Mouse (Mus musculus) spleen, adult 2 months (tissue): Measurements from ENCODE around the gene Cpne1. TPM values are rescaled to one million over a fixed set of nuclear protein-coding genes. Genes with fewer than 3 reads are reported as not detected.

ENCODE experiments used
- DNase-seq, 2 experiments: peaks; one replicate each; pipeline versions ENCODE4 v3.0.0 to v3.0.0-alpha.2; 2012 to 2021; ENCODE audit warnings: low spot score in 2 of 2, low read depth in 1 of 2
- H3K27ac ChIP-seq: fragments of 200-500 bp; 2 replicates; pipeline ENCODE4 v1.5.1; 2012; ENCODE audit warnings: low read length, inconsistent platforms; ENCODE audit not compliant: insufficient read depth
- H3K27me3 ChIP-seq: fragments of 200-500 bp; 2 replicates; pipeline ENCODE4 v1.6.1; 2012; ENCODE audit warnings: mild to moderate bottlenecking, moderate library complexity, low read length, inconsistent platforms; ENCODE audit not compliant: control insufficient read depth, insufficient read depth
- H3K36me3 ChIP-seq: fragments of 200-500 bp; 2 replicates; pipeline ENCODE4 v1.6.1; 2012; ENCODE audit warnings: mild to moderate bottlenecking, low read length, inconsistent platforms; ENCODE audit not compliant: control insufficient read depth, insufficient read depth
- H3K4me1 ChIP-seq: fragments of 200-500 bp; 2 replicates; pipeline ENCODE4 v1.6.1; 2011; ENCODE audit warnings: inconsistent platforms; ENCODE audit not compliant: control insufficient read depth, insufficient read depth, insufficient read length
- H3K4me3 ChIP-seq: fragments of 200-500 bp; 2 replicates; pipeline ENCODE4 v1.5.1; 2011; ENCODE audit warnings: mild to moderate bottlenecking, inconsistent platforms; ENCODE audit not compliant: insufficient read depth, insufficient read length; ENCODE audit errors: extremely low read depth
- CTCF ChIP-seq: fragments of 200-500 bp; IDR thresholded peaks from 2 replicates; pipeline ENCODE4 v1.5.1; 2011; ENCODE audit warnings: mild to moderate bottlenecking, inconsistent platforms; ENCODE audit not compliant: insufficient read depth, insufficient read length, insufficient replicate concordance; ENCODE audit errors: extremely low read depth
- POLR2A ChIP-seq: fragments of 200-500 bp; IDR thresholded peaks from 2 replicates; pipeline ENCODE4 v1.6.1; 2011; ENCODE audit warnings: low read depth, low read length, inconsistent platforms
- polyA plus RNA-seq: library from polyadenylated mRNA; depleted of rRNA; stranded (reverse); fragments of >200 nt; gene quantifications from 2 replicates; pipeline ENCODE4 v1.2.3, GENCODE M21; 2012; rRNA removed

The Cpne1 gene
- polyA plus RNA-seq, 1 experiment: 92.0 TPM

GRCm38 (mm10) chr2:156025482-156025881 lies 86.3 kb downstream of the Cpne1 start:
- no peaks in the 10 kb centered on the region for H3K4me1 ChIP-seq

More at GRCm38 (mm10) chr2:156025482-156025881, 86.3 kb downstream of the Cpne1 start:
- H3K4me3 ChIP-seq: no peak overlapping the region
- H3K36me3 ChIP-seq: no peaks in the 10 kb centered on the region
- H3K27ac ChIP-seq: no peak overlapping the region
- no peak for DNase-seq
- TF ChIP-seq POLR2A (no peak), CTCF (no peak)
- H3K27me3 ChIP-seq: no peaks in the 10 kb centered on the region

Other genes with a start within 250 kb of the Cpne1 start
- 8.7 and 12.1 TPM in 2 replicates for gene Uqcc1, start 181.7 kb downstream of the Cpne1 start, polyA plus RNA-seq
- not detected in 2 replicates for gene Gm15557, start 171.2 kb downstream of the Cpne1 start, polyA plus RNA-seq
- not detected in 2 replicates for gene Gdf5, start 166.6 kb downstream of the Cpne1 start, polyA plus RNA-seq
- gene Cep250, start 155.5 kb downstream of the Cpne1 start, polyA plus RNA-seq: 13.8 and 16.7 TPM in 2 replicates
- gene 6430550D23Rik, start 104.0 kb downstream of the Cpne1 start, polyA plus RNA-seq: 0.84 and 0.93 TPM in 2 replicates
- 119 and 144 TPM in 2 replicates for gene Ergic3, start 103.9 kb downstream of the Cpne1 start, polyA plus RNA-seq
- not detected in 2 replicates for gene Fer1l4, start 59.0 kb downstream of the Cpne1 start, polyA plus RNA-seq
- gene Spag4, start 46.8 kb downstream of the Cpne1 start, polyA plus RNA-seq: 0.74 and 0.90 TPM in 2 replicates
- gene Rbm12, start within 50 bp of the Cpne1 start, polyA plus RNA-seq: 22.6 and 25.3 TPM in 2 replicates
- 1.1 and 1.7 TPM in 2 replicates for gene Gm28036, start 15.1 kb upstream of the Cpne1 start, polyA plus RNA-seq
- gene Romo1, start 32.1 kb upstream of the Cpne1 start, polyA plus RNA-seq: 129 and 151 TPM in 2 replicates
- 27.1 and 48.7 TPM in 2 replicates for gene Nfs1, start 32.2 kb upstream of the Cpne1 start, polyA plus RNA-seq
- 57.7 and 71.7 TPM in 2 replicates for gene Rbm39, start 68.3 kb upstream of the Cpne1 start, polyA plus RNA-seq
- 10.9 and 17.7 TPM in 2 replicates for gene Phf20, start 84.5 kb upstream of the Cpne1 start, polyA plus RNA-seq
- gene Cnbd2, start 200.3 kb upstream of the Cpne1 start, polyA plus RNA-seq: 2.0 and 2.2 TPM in 2 replicates
- 167 and 366 TPM in 2 replicates for gene Scand1, start 200.7 kb upstream of the Cpne1 start, polyA plus RNA-seq